Mouse (Mus musculus) kidney, adult 2 months (tissue): ENCODE results near the gene Prkar1a.

Experiments used
- CTCF ChIP-seq: fragments of 200-500 bp; conservative IDR thresholded peaks from 2 replicates; pipeline ENCODE4 v1.5.1; 2011; ENCODE audit warnings: low read depth, mild to moderate bottlenecking, control low read depth, low read length, moderate library complexity, mixed read lengths; ENCODE audit not compliant: insufficient read depth, insufficient read length
- POLR2A ChIP-seq: fragments of 200-500 bp; IDR thresholded peaks from one replicate; pipeline ENCODE4 v1.6.1; 2011; ENCODE audit warnings: low read depth, low read length, control low read depth

GRCm38 (mm10) chr11:109675208-109675607 is 26.0 kb downstream of the Prkar1a start:
- TF ChIP-seq CTCF (no peak), POLR2A (no peak)
